Mouse (Mus musculus): ENCODE measurements at regions not wholly inside any gene's neighbourhood (a gene's known extent, or its start where the extent isn't known, plus 50 kb on each side); places are given as distances from the start of the nearest gene placed in this dataset.

GRCm38 (mm10) chr14:47795062-47795461, 146.8 kb downstream of the Ktn1 start:
- CTCF ChIA-PET, result no interaction called here

- CTCF ChIA-PET, result no interaction called here
These were observed 150.0 kb downstream of the Ktn1 start for GRCm38 (mm10) chr14:47798203-47798602.

- CTCF ChIA-PET, result no interaction called here
These were observed 151.3 kb downstream of the Ktn1 start for GRCm38 (mm10) chr14:47799564-47799963.

- CTCF ChIA-PET, result no interaction called here
These were observed 157.0 kb downstream of the Ktn1 start for GRCm38 (mm10) chr14:47805202-47805601.

GRCm38 (mm10) chr14:47805771-47806535, 157.7 kb downstream of the Ktn1 start:
- CTCF ChIA-PET, result no interaction called here

- CTCF ChIA-PET, result no interaction called here
These were observed 160.1 kb downstream of the Ktn1 start for GRCm38 (mm10) chr14:47808097-47808910.

- CTCF ChIA-PET, result no interaction called here
These were observed 170.0 kb downstream of the Ktn1 start for GRCm38 (mm10) chr14:47818224-47818623.

GRCm38 (mm10) chr14:47818641-47819040, 170.4 kb downstream of the Ktn1 start:
- CTCF ChIA-PET, result no interaction called here

- CTCF ChIA-PET, result no interaction called here
These were observed 172.4 kb downstream of the Ktn1 start for GRCm38 (mm10) chr14:47820571-47821143.

- CTCF ChIA-PET, result no interaction called here
These were observed 174.9 kb downstream of the Ktn1 start for GRCm38 (mm10) chr14:47823182-47823581.

GRCm38 (mm10) chr14:47823696-47824095, 175.4 kb downstream of the Ktn1 start:
- CTCF ChIA-PET, result no interaction called here

- CTCF ChIA-PET, result no interaction called here
These were observed 177.3 kb downstream of the Ktn1 start for GRCm38 (mm10) chr14:47825446-47825956.

- CTCF ChIA-PET, result no interaction called here
These were observed 178.3 kb downstream of the Ktn1 start for GRCm38 (mm10) chr14:47826545-47826944.

- CTCF ChIA-PET, result no interaction called here
These were observed 179.4 kb downstream of the Ktn1 start for GRCm38 (mm10) chr14:47827623-47828022.

GRCm38 (mm10) chr14:47833696-47834095, 185.4 kb downstream of the Ktn1 start:
- CTCF ChIA-PET, result no interaction called here

- CTCF ChIA-PET, result no interaction called here
These were observed 187.2 kb downstream of the Ktn1 start for GRCm38 (mm10) chr14:47835408-47835807.

- CTCF ChIA-PET, result no interaction called here
These were observed 191.4 kb downstream of the Ktn1 start for GRCm38 (mm10) chr14:47839493-47840215.

GRCm38 (mm10) chr14:47844366-47844765, 196.1 kb downstream of the Ktn1 start:
- CTCF ChIA-PET, result no interaction called here

- CTCF ChIA-PET, result no interaction called here
These were observed 200.6 kb downstream of the Ktn1 start for GRCm38 (mm10) chr14:47848861-47849260.

- CTCF ChIA-PET, result no interaction called here
These were observed 208.1 kb downstream of the Ktn1 start for GRCm38 (mm10) chr14:47856280-47856765.

- CTCF ChIA-PET, result no interaction called here
These were observed 209.0 kb downstream of the Ktn1 start for GRCm38 (mm10) chr14:47857271-47857670.
